Mouse (Mus musculus) urinary bladder, adult 18-20 months (tissue): ENCODE results near the gene Sbk1.
A peak's percentile ranks its signal among the peaks of the same experiment; 100 is the strongest.

Experiments used
- DNase-seq, 2 experiments: peaks; one replicate each; pipeline ENCODE4 v3.0.0; 2022; ENCODE audit warnings: low spot score in 2 of 2, mixed read lengths in 2 of 2

Sbk1 gene

GRCm38 (mm10) chr7:126271712-126272683 is at the start of gene Sbk1:
Gene Sbk1 (plus strand): TSS chr7:126272619.
- DNase-seq: peak; percentile 87 to 91

GRCm38 (mm10) chr7:126222753-126223152 is 49.7 kb upstream of the Sbk1 start:
- no peak for DNase-seq

GRCm38 (mm10) chr7:126226136-126226535 is 46.3 kb upstream of the Sbk1 start:
- no peak for DNase-seq

GRCm38 (mm10) chr7:126230357-126231148 is 41.9 kb upstream of the Sbk1 start:
- DNase-seq: no peak

- no peak for DNase-seq
These were observed 39.9 kb upstream of the Sbk1 start for GRCm38 (mm10) chr7:126232345-126233071.

GRCm38 (mm10) chr7:126234611-126235010 is 37.8 kb upstream of the Sbk1 start:
- DNase-seq: no peak

- DNase-seq: no peak
These were observed 36.2 kb upstream of the Sbk1 start for GRCm38 (mm10) chr7:126236083-126236793.

GRCm38 (mm10) chr7:126236794-126237192 is 35.6 kb upstream of the Sbk1 start:
- no peak for DNase-seq

GRCm38 (mm10) chr7:126240814-126241360 is 31.5 kb upstream of the Sbk1 start:
- no peak for DNase-seq

GRCm38 (mm10) chr7:126244168-126244750 is 28.2 kb upstream of the Sbk1 start:
- DNase-seq: no peak

GRCm38 (mm10) chr7:126248088-126248487 is 24.3 kb upstream of the Sbk1 start:
- no peak for DNase-seq

GRCm38 (mm10) chr7:126248641-126249141 is 23.7 kb upstream of the Sbk1 start:
- no peak for DNase-seq

- DNase-seq: no peak
These were observed 23.3 kb upstream of the Sbk1 start for GRCm38 (mm10) chr7:126249146-126249545.

- DNase-seq: no peak
These were observed 22.4 kb upstream of the Sbk1 start for GRCm38 (mm10) chr7:126249986-126250385.

GRCm38 (mm10) chr7:126250481-126250880 is 21.9 kb upstream of the Sbk1 start:
- DNase-seq: no peak

GRCm38 (mm10) chr7:126251698-126252097 is 20.7 kb upstream of the Sbk1 start:
- no peak for DNase-seq

- no peak for DNase-seq
These were observed 20.2 kb upstream of the Sbk1 start for GRCm38 (mm10) chr7:126252230-126252629.

GRCm38 (mm10) chr7:126260280-126261210 is 11.9 kb upstream of the Sbk1 start:
- peak; percentile 36 to 43 for DNase-seq

- DNase-seq: no peak
These were observed 10.6 kb upstream of the Sbk1 start for GRCm38 (mm10) chr7:126261823-126262222.
